Mouse (Mus musculus): ENCODE data around the gene Chrnb4.

Chrnb4 gene

GRCm38 (mm10) chr9:55048211-55048880, at the start of gene Chrnb4:
TSS of gene Chrnb4 (minus strand) at chr9:55048779.
- in situ Hi-C loops (cut with MseI, MboI), result loop anchor here (5.0 kb wide), 2 partner anchors 54 to 59 kb away; no protein-coding TSS in a partner anchor

- in situ Hi-C loops (cut with MseI, MboI), result no loop called here
Observed at GRCm38 (mm10) chr9:55096870-55097269, 48.3 kb upstream of the Chrnb4 start.

GRCm38 (mm10) chr9:55096033-55096432, 47.5 kb upstream of the Chrnb4 start:
- in situ Hi-C loops (cut with MseI, MboI), result no loop called here

- in situ Hi-C loops (cut with MseI, MboI), result no loop called here
Observed at GRCm38 (mm10) chr9:55090141-55090540, 41.6 kb upstream of the Chrnb4 start.

GRCm38 (mm10) chr9:55089226-55089625, 40.6 kb upstream of the Chrnb4 start:
- in situ Hi-C loops (cut with MseI, MboI), result no loop called here

GRCm38 (mm10) chr9:55083154-55083913, 34.8 kb upstream of the Chrnb4 start:
- in situ Hi-C loops (cut with MseI, MboI), result no loop called here

GRCm38 (mm10) chr9:55067965-55068265, 19.3 kb upstream of the Chrnb4 start:
- in situ Hi-C loops (cut with MseI, MboI), result no loop called here

- in situ Hi-C loops (cut with MseI, MboI), result no loop called here
Observed at GRCm38 (mm10) chr9:55067260-55067964, 18.8 kb upstream of the Chrnb4 start.

GRCm38 (mm10) chr9:55065241-55065640, 16.7 kb upstream of the Chrnb4 start:
- in situ Hi-C loops (cut with MseI, MboI), result no loop called here

GRCm38 (mm10) chr9:55058067-55058466, 9.5 kb upstream of the Chrnb4 start:
- in situ Hi-C loops (cut with MseI, MboI), result no loop called here

GRCm38 (mm10) chr9:55055386-55055930, 6.9 kb upstream of the Chrnb4 start:
- in situ Hi-C loops (cut with MseI, MboI), result no loop called here

GRCm38 (mm10) chr9:55046764-55047163, 1.8 kb downstream of the Chrnb4 start:
- in situ Hi-C loops (cut with MseI, MboI), result loop anchor here (5.0 kb wide), 2 partner anchors 56 to 61 kb away; no protein-coding TSS in a partner anchor

- in situ Hi-C loops (cut with MseI, MboI), result loop anchor here (5.0 kb wide), 2 partner anchors 57 to 62 kb away; no protein-coding TSS in a partner anchor
Observed at GRCm38 (mm10) chr9:55045001-55045400, 3.6 kb downstream of the Chrnb4 start.

- in situ Hi-C loops (cut with MseI, MboI), result no loop called here
Observed at GRCm38 (mm10) chr9:55043688-55044087, 4.9 kb downstream of the Chrnb4 start.

- in situ Hi-C loops (cut with MseI, MboI), result no loop called here
Observed at GRCm38 (mm10) chr9:55041389-55041788, 7.2 kb downstream of the Chrnb4 start.

GRCm38 (mm10) chr9:55039983-55040382, 8.6 kb downstream of the Chrnb4 start:
- in situ Hi-C loops (cut with MseI, MboI), result no loop called here

GRCm38 (mm10) chr9:55038948-55039347, 9.6 kb downstream of the Chrnb4 start:
- in situ Hi-C loops (cut with MseI, MboI), result no loop called here

- in situ Hi-C loops (cut with MseI, MboI), result no loop called here
Observed at GRCm38 (mm10) chr9:55031435-55032167, 17.0 kb downstream of the Chrnb4 start.

GRCm38 (mm10) chr9:55026275-55026663, 22.3 kb downstream of the Chrnb4 start, which contains the start of gene Chrna3:
TSS of gene Chrna3 (minus strand) at chr9:55026562.
- in situ Hi-C loops (cut with MseI, MboI), result loop anchor here in 1 of 2 experiments (10.0 kb wide), 1 partner anchor 79 kb away; no protein-coding TSS in a partner anchor

- in situ Hi-C loops (cut with MseI, MboI), result loop anchor here in 1 of 2 experiments (10.0 kb wide), 1 partner anchor 79 kb away; no protein-coding TSS in a partner anchor
Observed at GRCm38 (mm10) chr9:55025534-55026274, 22.9 kb downstream of the Chrnb4 start.

Data from mouse trophoblast stem cell (cell line).